ENCODE assay signal across 8 mouse cellular contexts in the genomic region with DNA sequence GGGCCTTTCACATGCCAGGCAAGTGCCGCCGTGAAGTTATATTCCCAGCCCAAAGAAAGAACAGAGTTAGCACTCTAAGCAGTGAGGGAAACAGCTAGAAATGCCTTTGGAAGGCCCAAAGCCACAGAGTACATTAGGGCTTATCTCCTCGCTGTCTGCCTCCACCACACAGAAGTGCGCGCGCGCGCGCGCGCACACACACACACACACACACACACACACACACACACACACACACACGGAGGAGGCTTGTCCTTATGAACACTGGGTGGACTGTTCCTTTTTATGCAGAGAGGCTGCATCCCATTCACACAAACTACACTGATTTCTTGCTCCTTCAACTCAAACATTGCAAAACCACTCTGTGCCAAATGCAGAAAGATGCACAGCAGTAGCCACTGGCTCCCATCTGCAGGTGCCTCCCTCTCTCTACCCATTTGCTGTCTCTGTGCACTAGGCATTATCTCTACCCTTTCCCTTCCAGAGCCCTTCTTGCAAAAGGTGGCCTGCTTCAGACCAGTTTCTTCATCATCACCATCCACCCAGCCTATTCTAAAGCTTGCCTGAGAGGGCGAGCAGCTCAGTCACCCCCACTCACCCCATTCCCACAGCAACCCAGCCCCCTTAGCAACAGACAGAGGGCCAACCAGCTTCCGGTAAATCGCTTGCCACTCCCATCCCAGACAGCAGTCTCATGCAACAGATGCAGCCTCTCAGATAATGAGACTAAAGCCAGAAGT.
DNase-seq lines count a peak whose midpoint lies in the region; ATAC-seq lines count a peak whose summit lies in the region.

No protein-coding gene starts in this region.

- no peak overlapping the region for H3K4me3 ChIP-seq in limb, embryonic 10.5 days
- peak overlapping the region; percentile 44 for H3K4me3 ChIP-seq in neural tube, embryonic 15.5 days (replicated peaks)

- H3K9ac ChIP-seq in neural tube, embryonic 15.5 days (replicated peaks) = no peak overlapping the region

- H3K36me3 ChIP-seq in limb, embryonic 10.5 days = no peaks in the 10 kb centered on the region
- H3K36me3 ChIP-seq in neural tube, embryonic 15.5 days = no peaks in the 10 kb centered on the region

- peak; percentile 72 to 73 for ATAC-seq in hematopoietic stem cell, adult 5-6 weeks (replicated peaks in 1 of 2; ENCODE audit: insufficient read depth in 1 of 2, low FRiP score in 2 of 2, low TSS enrichment in 1 of 2, low read depth in 1 of 2, poor library complexity in 2 of 2, severe bottlenecking in 2 of 2)
- peak; percentile 49 for ATAC-seq in neural tube, embryonic 15.5 days (ENCODE audit: low FRiP score)

- DNase-seq in adrenal gland, postnatal 14 days = peak; percentile 21
- DNase-seq in adrenal gland, postnatal 4 days (ENCODE audit: low spot score in 2 of 2) = no peak
- DNase-seq in c-Kit-negative CD71-positive TER-119-positive erythroid progenitor cells, embryonic 14.5 days (ENCODE audit: low read depth, low spot score) = peak; percentile 56
- no peak for DNase-seq in limb, embryonic 10.5 days (ENCODE audit: low spot score)
- no peak for DNase-seq in adrenal gland, postnatal 25 days
- no peak for DNase-seq in gastrocnemius, adult 8-10 months (ENCODE audit: low spot score in 2 of 2)

- peaks cover 33% of the 10 kb centered on the region for H3K4me1 ChIP-seq in limb, embryonic 10.5 days
- H3K4me1 ChIP-seq in neural tube, embryonic 15.5 days = peaks cover 54% of the 10 kb centered on the region

- H3K27ac ChIP-seq in limb, embryonic 10.5 days = peak overlapping the region; percentile 48; the same call in 1 of the 2 replicates
- H3K27ac ChIP-seq in neural tube, embryonic 15.5 days (replicated peaks) = peak overlapping the region; percentile 79

- WGBS in limb, embryonic 10.5 days = 84% methylated on average over 15 of the region's 15 CpGs
- WGBS in neural tube, embryonic 15.5 days = 68% methylated on average over 15 of the region's 15 CpGs

- no peaks in the 10 kb centered on the region for H3K9me3 ChIP-seq in limb, embryonic 10.5 days (replicated peaks)
- H3K9me3 ChIP-seq in neural tube, embryonic 15.5 days (replicated peaks) = no peaks in the 10 kb centered on the region

- 0 out of 2 replicates have a peak, but pooled peaks cover 5% of the 10 kb centered on the region for H3K27me3 ChIP-seq in limb, embryonic 10.5 days (ENCODE audit: low read depth, poor library complexity, severe bottlenecking)
- 0 out of 2 replicates have a peak, but pooled peaks cover 3% of the 10 kb centered on the region for H3K27me3 ChIP-seq in neural tube, embryonic 15.5 days (replicated peaks)

- peak overlapping the region; percentile 69 for H3K4me2 ChIP-seq in neural tube, embryonic 15.5 days

Comparison
In these comparisons a context has a peak if more than half of its experiments do, and no peak if none do; other contexts are left out.
1. DNase-seq: peak in adrenal gland, postnatal 14 days (single experiment) and c-Kit-negative CD71-positive TER-119-positive erythroid progenitor cells, embryonic 14.5 days (single experiment); none in adrenal gland, postnatal 4 days (0 of 2), limb, embryonic 10.5 days (single experiment), adrenal gland, postnatal 25 days (single experiment) and gastrocnemius, adult 8-10 months (0 of 2).